Mouse (Mus musculus) liver, embryonic 12.5 days (tissue): Measurements from ENCODE around the gene Lrrc4. TPM values are rescaled to one million over a fixed set of nuclear protein-coding genes. Genes with fewer than 3 reads are reported as not detected.

Source experiments
- ATAC-seq: fragments of 200-750 bp; cut with Nextera tagmentation; 2 replicates; pipeline ENCODE4 v1.8.0; 2017; ENCODE audit warnings: moderate number of reproducible peaks, mild to moderate bottlenecking, moderate library complexity
- H3K27ac ChIP-seq: fragments of 300-500 bp; sonication (generic); 2 replicates; pipeline ENCODE4 v1.5.1; 2016; ENCODE audit warnings: mild to moderate bottlenecking
- H3K27me3 ChIP-seq: fragments of 300-500 bp; sonication (generic); replicated peaks from 2 replicates; pipeline ENCODE4 v1.6.1; 2016; ENCODE audit warnings: mild to moderate bottlenecking, moderate library complexity
- H3K36me3 ChIP-seq: fragments of 300-500 bp; sonication (generic); 2 replicates; pipeline ENCODE4 v1.6.1; 2016; ENCODE audit warnings: mild to moderate bottlenecking, moderate library complexity
- H3K4me1 ChIP-seq: fragments of 300-500 bp; sonication (generic); 2 replicates; pipeline ENCODE4 v1.6.1; 2016
- H3K4me2 ChIP-seq: fragments of 300-500 bp; sonication (generic); 2 replicates; pipeline ENCODE4 v1.6.1; 2016; ENCODE audit warnings: mild to moderate bottlenecking, moderate library complexity
- H3K4me3 ChIP-seq: fragments of 300-500 bp; sonication (generic); 2 replicates; pipeline ENCODE4 v1.5.1; 2016; ENCODE audit warnings: mild to moderate bottlenecking, moderate library complexity
- H3K9ac ChIP-seq: fragments of 300-500 bp; sonication (generic); 2 replicates; pipeline ENCODE4 v1.6.1; 2016; ENCODE audit warnings: mild to moderate bottlenecking, moderate library complexity
- H3K9me3 ChIP-seq: fragments of 300-500 bp; sonication (generic); replicated peaks from 2 replicates; pipeline ENCODE4 v1.6.1; 2016; ENCODE audit warnings: mild to moderate bottlenecking, moderate library complexity
- WGBS: fragments of 180-500 bp; shearing (Covaris S2); methylation state at CpG from one replicate; pipeline ENCODE4 v1.1.7; 2016; ENCODE audit not compliant: insufficient replicate concordance; 5-methylcytosine and 5-hydroxymethylcytosine counted together
- polyA plus RNA-seq: library from polyadenylated mRNA; unstranded; fragments of >200 nt; fragmentation: Nextera tagmentation; extraction: Ambion mirVana; gene quantifications from 2 replicates; pipeline ENCODE4 v1.2.1, GENCODE M21; 2016

Lrrc4 gene
- polyA plus RNA-seq, 1 experiment from 2014 or later = 0.30 TPM

DNA sequence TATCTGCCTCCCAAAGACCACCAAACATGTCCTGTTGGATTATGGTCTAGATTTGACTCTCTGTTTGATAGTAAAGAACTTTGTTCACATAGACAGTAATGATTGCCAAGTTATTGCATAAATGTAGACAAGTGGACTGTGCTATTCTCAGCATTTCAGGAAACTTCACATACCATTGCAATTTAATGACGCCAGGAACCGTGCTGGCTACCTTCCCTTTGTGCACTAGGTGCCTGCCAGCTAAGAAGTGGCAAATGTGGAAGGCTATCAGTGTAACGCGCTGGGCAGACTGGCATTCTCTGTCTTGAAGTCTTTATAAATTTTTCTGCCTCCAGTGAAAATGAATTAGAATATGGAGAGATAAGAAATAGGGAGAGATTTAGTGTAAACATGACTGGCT, 151.0 kb downstream of the Lrrc4 start:
- H3K4me2 ChIP-seq = no peak overlapping the region
- H3K27me3 ChIP-seq = no peaks in the 10 kb centered on the region
- H3K4me3 ChIP-seq = no peak overlapping the region
- no peak for ATAC-seq
- no peaks in the 10 kb centered on the region; the same call in 1 of the 2 replicates for H3K4me1 ChIP-seq
- no peak overlapping the region for H3K27ac ChIP-seq
- WGBS = 81% methylated on average over 4 of the region's 4 CpGs
- H3K9me3 ChIP-seq = no peaks in the 10 kb centered on the region
- H3K36me3 ChIP-seq = no peaks in the 10 kb centered on the region
- H3K9ac ChIP-seq = no peak overlapping the region

GRCm38 (mm10) chr6:28678896-28679295, 152.7 kb downstream of the Lrrc4 start:
- H3K27me3 ChIP-seq = no peaks in the 10 kb centered on the region
- H3K4me3 ChIP-seq = no peak overlapping the region
- H3K4me1 ChIP-seq = no peaks in the 10 kb centered on the region; the same call in 1 of the 2 replicates
- H3K9ac ChIP-seq = no peak overlapping the region
- no peak overlapping the region for H3K27ac ChIP-seq
- 0 out of 2 replicates have a peak, but pooled peaks cover 3% of the 10 kb centered on the region for H3K36me3 ChIP-seq
- ATAC-seq = no peak
- H3K4me2 ChIP-seq = no peak overlapping the region
- 61% methylated on average over 1 of the region's 1 CpGs for WGBS
- no peaks in the 10 kb centered on the region for H3K9me3 ChIP-seq

GRCm38 (mm10) chr6:28674686-28675085, 156.9 kb downstream of the Lrrc4 start:
- H3K36me3 ChIP-seq = peaks cover 8% of the 10 kb centered on the region; the same call in 1 of the 2 replicates
- H3K27me3 ChIP-seq = no peaks in the 10 kb centered on the region
- WGBS = 85% methylated on average over 1 of the region's 1 CpGs
- no peak overlapping the region for H3K27ac ChIP-seq
- H3K9ac ChIP-seq = no peak overlapping the region
- H3K4me2 ChIP-seq = no peak overlapping the region
- H3K4me3 ChIP-seq = no peak overlapping the region
- H3K9me3 ChIP-seq = no peaks in the 10 kb centered on the region
- H3K4me1 ChIP-seq = no peaks in the 10 kb centered on the region
- ATAC-seq = no peak

GRCm38 (mm10) chr6:28672388-28672787, 159.2 kb downstream of the Lrrc4 start:
- H3K4me3 ChIP-seq = no peak overlapping the region
- no peak overlapping the region for H3K9ac ChIP-seq
- H3K4me1 ChIP-seq = no peaks in the 10 kb centered on the region
- WGBS = 88% methylated on average over 1 of the region's 1 CpGs
- peaks cover 20% of the 10 kb centered on the region for H3K36me3 ChIP-seq
- no peaks in the 10 kb centered on the region for H3K9me3 ChIP-seq
- no peak for ATAC-seq
- no peak overlapping the region for H3K27ac ChIP-seq
- H3K27me3 ChIP-seq = no peaks in the 10 kb centered on the region
- no peak overlapping the region for H3K4me2 ChIP-seq

GRCm38 (mm10) chr6:28669251-28669650, 162.3 kb downstream of the Lrrc4 start:
- H3K27ac ChIP-seq = no peak overlapping the region
- H3K27me3 ChIP-seq = no peaks in the 10 kb centered on the region
- H3K36me3 ChIP-seq = peaks cover 20% of the 10 kb centered on the region
- 86% methylated on average over 5 of the region's 5 CpGs for WGBS
- ATAC-seq = no peak
- H3K9ac ChIP-seq = no peak overlapping the region
- H3K4me1 ChIP-seq = no peaks in the 10 kb centered on the region
- H3K9me3 ChIP-seq = no peaks in the 10 kb centered on the region
- H3K4me3 ChIP-seq = no peak overlapping the region
- no peak overlapping the region for H3K4me2 ChIP-seq

GRCm38 (mm10) chr6:28667586-28667985, 164.0 kb downstream of the Lrrc4 start:
- H3K4me1 ChIP-seq = no peaks in the 10 kb centered on the region
- no peak for ATAC-seq
- no peaks in the 10 kb centered on the region for H3K9me3 ChIP-seq
- H3K27me3 ChIP-seq = no peaks in the 10 kb centered on the region
- no peak overlapping the region for H3K27ac ChIP-seq
- H3K4me2 ChIP-seq = no peak overlapping the region
- H3K9ac ChIP-seq = no peak overlapping the region
- WGBS = 86% methylated on average over 1 of the region's 1 CpGs
- H3K4me3 ChIP-seq = no peak overlapping the region
- H3K36me3 ChIP-seq = peaks cover 17% of the 10 kb centered on the region

GRCm38 (mm10) chr6:28664716-28665115, 166.8 kb downstream of the Lrrc4 start:
- ATAC-seq = no peak
- no peak overlapping the region for H3K4me2 ChIP-seq
- no peak overlapping the region for H3K9ac ChIP-seq
- H3K27ac ChIP-seq = no peak overlapping the region
- WGBS = 73% methylated on average over 3 of the region's 3 CpGs
- peaks cover 12% of the 10 kb centered on the region for H3K36me3 ChIP-seq
- H3K9me3 ChIP-seq = no peaks in the 10 kb centered on the region
- H3K4me3 ChIP-seq = no peak overlapping the region
- no peaks in the 10 kb centered on the region for H3K4me1 ChIP-seq
- no peaks in the 10 kb centered on the region for H3K27me3 ChIP-seq

DNA sequence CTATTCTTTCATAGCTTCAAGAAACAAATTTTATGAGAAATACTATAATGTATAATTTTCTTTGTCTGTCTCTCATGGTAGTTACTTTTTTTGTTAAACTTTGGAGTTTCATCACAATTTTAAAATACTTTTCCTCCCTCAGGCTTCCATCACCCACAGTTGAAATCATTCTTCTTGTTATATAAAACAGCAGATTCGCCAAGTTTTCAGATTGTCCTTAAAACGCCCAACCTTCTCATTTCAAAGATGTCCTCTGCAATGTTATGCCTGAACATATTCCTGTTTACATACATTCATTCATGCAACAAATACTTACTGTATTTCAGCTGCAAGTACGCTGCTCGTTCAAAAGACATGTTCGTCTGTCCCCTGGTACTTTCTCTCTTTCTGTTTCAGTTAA, 167.9 kb downstream of the Lrrc4 start:
- Histone ChIP-seq H3K4me3 (no peak overlapping the region), H3K36me3 (peaks cover 4% of the 10 kb centered on the region; the same call in 1 of the 2 replicates), H3K9me3 (no peaks in the 10 kb centered on the region), H3K27me3 (no peaks in the 10 kb centered on the region), H3K27ac (no peak overlapping the region), H3K4me2 (no peak overlapping the region), H3K4me1 (no peaks in the 10 kb centered on the region), H3K9ac (no peak overlapping the region)
- no peak for ATAC-seq
- WGBS = 76% methylated on average over 5 of the region's 5 CpGs

- H3K27ac ChIP-seq = no peak overlapping the region
- H3K27me3 ChIP-seq = no peaks in the 10 kb centered on the region
- no peaks in the 10 kb centered on the region for H3K9me3 ChIP-seq
- no peak for ATAC-seq
- no peak overlapping the region for H3K4me2 ChIP-seq
- H3K4me3 ChIP-seq = no peak overlapping the region
- H3K4me1 ChIP-seq = no peaks in the 10 kb centered on the region
- H3K36me3 ChIP-seq = no peaks in the 10 kb centered on the region
- no peak overlapping the region for H3K9ac ChIP-seq
- 82% methylated on average over 3 of the region's 3 CpGs for WGBS
Observed at GRCm38 (mm10) chr6:28663004-28663403, 168.5 kb downstream of the Lrrc4 start.

DNA sequence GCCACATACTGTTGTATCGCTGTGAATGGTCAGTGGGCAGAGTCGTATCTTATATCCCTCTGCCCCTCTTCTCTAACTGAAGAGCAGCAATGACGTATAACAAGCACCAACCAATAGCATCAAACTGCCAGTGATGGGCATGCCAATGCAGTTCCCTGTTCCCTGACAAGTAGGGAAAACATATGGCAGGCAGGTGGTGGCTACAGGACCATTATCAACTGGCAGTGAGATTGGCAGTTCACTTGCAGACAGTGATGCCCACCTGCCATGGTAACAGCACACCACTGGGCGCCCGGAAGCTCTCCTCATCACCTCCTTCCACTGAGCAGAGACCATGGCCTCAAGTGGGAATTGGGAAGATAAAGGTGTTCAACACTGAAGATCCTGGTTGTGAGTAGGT, 175.0 kb downstream of the Lrrc4 start:
- H3K9me3 ChIP-seq = no peaks in the 10 kb centered on the region
- no peak overlapping the region for H3K4me2 ChIP-seq
- WGBS = 85% methylated on average over 5 of the region's 5 CpGs
- H3K36me3 ChIP-seq = peaks cover 15% of the 10 kb centered on the region; the same call in 1 of the 2 replicates
- no peaks in the 10 kb centered on the region for H3K27me3 ChIP-seq
- no peak overlapping the region for H3K27ac ChIP-seq
- H3K9ac ChIP-seq = no peak overlapping the region
- H3K4me3 ChIP-seq = no peak overlapping the region
- no peaks in the 10 kb centered on the region for H3K4me1 ChIP-seq
- no peak for ATAC-seq

DNA sequence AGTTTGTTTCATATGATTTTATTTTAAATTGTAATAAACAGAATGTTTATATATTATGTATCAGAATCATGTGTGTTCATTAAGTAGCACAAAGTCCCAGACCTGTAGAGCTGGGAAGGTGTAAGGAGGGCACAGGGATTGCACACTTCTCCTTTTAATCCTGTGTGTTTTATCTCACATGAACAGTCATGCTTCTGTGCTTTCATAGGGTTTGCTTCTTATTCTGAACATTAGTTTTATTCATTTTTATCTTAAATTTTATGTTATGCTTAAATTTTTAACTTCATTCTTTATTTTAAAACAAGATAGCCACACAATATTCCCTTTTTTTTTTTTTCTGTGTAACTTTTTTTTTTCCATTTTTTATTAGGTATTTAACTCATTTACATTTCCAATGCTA, 186.3 kb downstream of the Lrrc4 start:
- H3K4me2 ChIP-seq = no peak overlapping the region
- no peak overlapping the region for H3K4me3 ChIP-seq
- ATAC-seq = no peak
- H3K27me3 ChIP-seq = no peaks in the 10 kb centered on the region
- H3K9ac ChIP-seq = no peak overlapping the region
- no peaks in the 10 kb centered on the region for H3K9me3 ChIP-seq
- H3K27ac ChIP-seq = no peak overlapping the region
- H3K4me1 ChIP-seq = no peaks in the 10 kb centered on the region; the same call in 1 of the 2 replicates
- H3K36me3 ChIP-seq = no peaks in the 10 kb centered on the region

DNA sequence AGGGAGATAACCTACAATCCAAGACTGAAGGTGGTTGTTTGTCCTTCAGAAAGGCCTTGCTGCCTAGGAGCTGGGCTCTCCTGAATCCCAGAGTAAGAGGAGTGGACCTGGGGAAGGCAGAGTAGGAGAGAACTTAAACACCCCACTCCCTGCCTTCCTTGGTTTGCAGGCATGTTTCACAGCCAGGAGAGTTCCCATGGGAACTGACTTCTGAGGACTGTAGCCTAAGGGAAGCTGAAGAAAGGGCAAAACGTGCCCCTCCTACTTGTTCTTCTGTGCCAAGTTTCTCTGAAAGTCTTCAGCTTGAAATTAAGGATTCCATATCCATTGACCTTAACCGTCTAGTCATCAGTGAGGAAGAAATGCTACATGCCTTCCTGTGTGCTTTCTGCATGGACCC, 188.6 kb downstream of the Lrrc4 start:
- H3K4me1 ChIP-seq = no peaks in the 10 kb centered on the region; the same call in 1 of the 2 replicates
- whole genome bisulfite sequencing = 63% methylated on average over 2 of the region's 2 CpGs
- H3K36me3 ChIP-seq = no peaks in the 10 kb centered on the region
- H3K4me2 ChIP-seq = no peak overlapping the region
- H3K27ac ChIP-seq = no peak overlapping the region
- no peaks in the 10 kb centered on the region for H3K9me3 ChIP-seq
- H3K9ac ChIP-seq = no peak overlapping the region
- no peak for ATAC-seq
- no peaks in the 10 kb centered on the region for H3K27me3 ChIP-seq
- no peak overlapping the region for H3K4me3 ChIP-seq

GRCm38 (mm10) chr6:28640088-28640487, 191.5 kb downstream of the Lrrc4 start:
- Histone ChIP-seq H3K4me2 (no peak overlapping the region), H3K27ac (no peak overlapping the region), H3K4me3 (no peak overlapping the region), H3K9me3 (no peaks in the 10 kb centered on the region), H3K36me3 (no peaks in the 10 kb centered on the region), H3K27me3 (no peaks in the 10 kb centered on the region), H3K4me1 (peaks cover 20% of the 10 kb centered on the region), H3K9ac (no peak overlapping the region)
- no peak for ATAC-seq
- 89% methylated on average over 5 of the region's 5 CpGs for WGBS
